Mouse (Mus musculus): ENCODE data around the gene Prps1.

- TF ChIP-seq GATA1 (IDR thresholded peaks at IDR 0.05; ENCODE audit: low read length) (no peak), TAL1 (IDR thresholded peaks at IDR 0.05; ENCODE audit: low read length) (no peak)
Observed at GRCm38 (mm10) chrX:140450071-140450470, 6.3 kb upstream of the Prps1 start.

Data from erythroblast, embryonic 14.5 days (primary cell).